Mouse (Mus musculus): ENCODE results near the gene Bpifa2. TPM values are rescaled to one million over a fixed set of nuclear protein-coding genes. Genes with fewer than 3 reads are reported as not detected.

Gene Bpifa2
- polyA plus RNA-seq, 1 experiment = not detected

Other genes starting within 250 kb of the Bpifa2 start
- 0.07 and 0.27 TPM in 2 replicates for gene Efcab8, start 228.3 kb upstream of the Bpifa2 start, polyA plus RNA-seq (2012; rRNA removed)
- gene Sun5, start 137.2 kb upstream of the Bpifa2 start, polyA plus RNA-seq (2012; rRNA removed) = not detected in 2 replicates
- not detected in 2 replicates for gene Bpifb2, start 133.2 kb upstream of the Bpifa2 start, polyA plus RNA-seq (2012; rRNA removed)
- gene Bpifb6, start 107.9 kb upstream of the Bpifa2 start, polyA plus RNA-seq (2012; rRNA removed) = not detected in 2 replicates
- not detected in 2 replicates for gene Bpifb3, start 90.0 kb upstream of the Bpifa2 start, polyA plus RNA-seq (2012; rRNA removed)
- gene Bpifb4, start 70.1 kb upstream of the Bpifa2 start, polyA plus RNA-seq (2012; rRNA removed) = not detected in 2 replicates
- gene Bpifa6, start 33.3 kb upstream of the Bpifa2 start, polyA plus RNA-seq (2012; rRNA removed) = not detected in 2 replicates
- gene Bpifa3, start 122.1 kb downstream of the Bpifa2 start, polyA plus RNA-seq (2012; rRNA removed) = not detected in 2 replicates
- gene Bpifa1, start 134.6 kb downstream of the Bpifa2 start, polyA plus RNA-seq (2012; rRNA removed) = not detected in 2 replicates
- not detected in 2 replicates for gene Bpifa5, start 154.3 kb downstream of the Bpifa2 start, polyA plus RNA-seq (2012; rRNA removed)
- not detected in 2 replicates for gene Bpifb1, start 182.6 kb downstream of the Bpifa2 start, polyA plus RNA-seq (2012; rRNA removed)
- gene Bpifb5, start 215.5 kb downstream of the Bpifa2 start, polyA plus RNA-seq (2012; rRNA removed) = 0.05 and 0.08 TPM in 2 replicates
- not detected in 2 replicates for gene Bpifb9a, start 249.6 kb downstream of the Bpifa2 start, polyA plus RNA-seq (2012; rRNA removed)